Mouse (Mus musculus): ENCODE results near the gene AW011738.

GRCm38 (mm10) chr4:156202462-156202893, 626 bp upstream of the AW011738 start:
- TF ChIP-seq EP300 (IDR thresholded peaks at IDR 0.05; ENCODE audit: insufficient read depth, low read depth, low read length) = no peak
- TF ChIP-seq CTCF (IDR thresholded peaks at IDR 0.05) = no peak
